Comparison of ENCODE assay signal across 13 mouse cellular contexts in the genomic region with DNA sequence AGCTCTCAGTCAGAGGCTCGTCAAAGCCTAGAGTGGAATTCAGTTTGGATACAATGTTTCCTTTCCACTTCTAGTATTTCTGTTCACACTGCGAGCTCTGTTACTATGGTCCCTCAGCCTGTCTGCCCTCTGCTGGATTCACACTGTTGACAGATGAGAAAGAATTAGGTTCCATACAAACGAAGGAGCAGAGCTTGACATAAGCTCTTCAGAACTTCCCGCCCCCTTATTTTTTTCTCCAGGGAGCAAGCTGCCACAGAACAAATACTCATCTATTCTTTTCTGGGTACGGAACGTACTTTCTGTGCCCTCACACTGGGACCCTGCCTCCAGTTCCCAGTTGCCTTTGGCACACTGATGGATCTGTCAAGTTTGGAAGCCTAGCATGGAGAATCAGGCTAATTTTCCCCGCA.
DNase-seq lines count a peak whose midpoint lies in the region; ATAC-seq lines count a peak whose summit lies in the region.
"Had no signal": no experiment of that assay in that cellular context is flagged by ENCODE, and none has a peak within 500 bp of the region (broad histone marks: within the 10 kb centered on the region; RNA-seq: fewer than 3 reads in every experiment).

No protein-coding gene starts in this region.

- no peaks in the 10 kb centered on the region for H3K9me3 ChIP-seq in forebrain, embryonic 14.5 days (replicated peaks; ENCODE audit: control insufficient read depth, low read length)
- no peaks in the 10 kb centered on the region for H3K9me3 ChIP-seq in forebrain, embryonic 13.5 days (replicated peaks)
- H3K9me3 ChIP-seq: embryonic facial prominence, embryonic 13.5 days; heart, embryonic 10.5 days had no signal

- 47% methylated on average over 7 of the region's 7 CpGs for WGBS in forebrain, embryonic 14.5 days
- 40% methylated on average over 7 of the region's 7 CpGs for WGBS in forebrain, embryonic 13.5 days

- peak; percentile 29 for DNase-seq in forebrain, embryonic 14.5 days (ENCODE audit: low spot score)
- peak; percentile 16 for DNase-seq in left cerebral cortex, adult 11 months (ENCODE audit: low spot score)
- no peak for DNase-seq in left cerebral cortex, postnatal 36 days (ENCODE audit: low spot score in 2 of 2)
- DNase-seq in brain, adult 2 months (ENCODE audit: low read depth, low spot score): peak; percentile 63
- DNase-seq in layer of hippocampus, postnatal 10 days (ENCODE audit: low spot score in 2 of 2): peak; percentile 28 to 31
- no peak for DNase-seq in urinary bladder, postnatal 14 days (ENCODE audit: low spot score)
- DNase-seq: adrenal gland, adult 8-10 months; B cell, adult 2 months had no signal

- H3K27me3 ChIP-seq in forebrain, embryonic 14.5 days (replicated peaks; ENCODE audit: control insufficient read depth, insufficient read depth, low read length): no peaks in the 10 kb centered on the region
- no peaks in the 10 kb centered on the region for H3K27me3 ChIP-seq in forebrain, embryonic 13.5 days
- H3K27me3 ChIP-seq: embryonic facial prominence, embryonic 13.5 days had no signal

- ATAC-seq in forebrain, embryonic 14.5 days: no peak
- no peak for ATAC-seq in forebrain, embryonic 13.5 days
- ATAC-seq in megakaryocyte-erythroid progenitor cell, adult 5-6 weeks (replicated peaks; ENCODE audit: low FRiP score, low TSS enrichment, poor library complexity, severe bottlenecking): no peak
- ATAC-seq: inflammation-experienced regulatory T-cells, adult 6 months had no signal

- H3K4me3 ChIP-seq in forebrain, embryonic 14.5 days (ENCODE audit: low read depth, low read length): no peak overlapping the region
- H3K4me3 ChIP-seq in forebrain, embryonic 13.5 days: no peak overlapping the region
- H3K4me3 ChIP-seq: embryonic facial prominence, embryonic 13.5 days; heart, embryonic 10.5 days had no signal

- intact Hi-C loops in left cerebral cortex, postnatal 36 days (cut with DNase I): loop anchor here (10.0 kb wide), 1 partner anchor 234 kb away; no protein-coding TSS in a partner anchor

- no peak overlapping the region for H3K4me2 ChIP-seq in forebrain, embryonic 14.5 days (ENCODE audit: low read length)
- no peak overlapping the region for H3K4me2 ChIP-seq in forebrain, embryonic 13.5 days
- H3K4me2 ChIP-seq: embryonic facial prominence, embryonic 13.5 days had no signal

- no peak overlapping the region for H3K27ac ChIP-seq in forebrain, embryonic 14.5 days (ENCODE audit: low read depth, low read length)
- H3K27ac ChIP-seq in forebrain, embryonic 13.5 days: no peak overlapping the region
- H3K27ac ChIP-seq: embryonic facial prominence, embryonic 13.5 days; heart, embryonic 10.5 days had no signal

- no peaks in the 10 kb centered on the region for H3K4me1 ChIP-seq in forebrain, embryonic 14.5 days (ENCODE audit: control insufficient read depth, insufficient read depth, low read length)
- H3K4me1 ChIP-seq in forebrain, embryonic 13.5 days: 0 out of 2 replicates have a peak, but pooled peaks cover 10% of the 10 kb centered on the region
- H3K4me1 ChIP-seq: embryonic facial prominence, embryonic 13.5 days had no signal

- no peaks in the 10 kb centered on the region for H3K36me3 ChIP-seq in forebrain, embryonic 14.5 days (ENCODE audit: control insufficient read depth, insufficient read depth, low read length)
- H3K36me3 ChIP-seq in forebrain, embryonic 13.5 days (ENCODE audit: poor library complexity, severe bottlenecking): no peaks in the 10 kb centered on the region
- H3K36me3 ChIP-seq: embryonic facial prominence, embryonic 13.5 days; heart, embryonic 10.5 days had no signal

- H3K9ac ChIP-seq in forebrain, embryonic 14.5 days (ENCODE audit: low read length): no peak overlapping the region
- no peak overlapping the region for H3K9ac ChIP-seq in forebrain, embryonic 13.5 days
- H3K9ac ChIP-seq: embryonic facial prominence, embryonic 13.5 days had no signal

Comparison
In these comparisons a context has a peak if more than half of its experiments do, and no peak if none do; other contexts are left out.
1. DNase-seq: peak in forebrain, embryonic 14.5 days (single experiment), left cerebral cortex, adult 11 months (single experiment), brain, adult 2 months (single experiment) and layer of hippocampus, postnatal 10 days (2 of 2); none in left cerebral cortex, postnatal 36 days (0 of 2) and urinary bladder, postnatal 14 days (single experiment).